8 mouse cellular contexts compared by ENCODE assay signal in the genomic region with DNA sequence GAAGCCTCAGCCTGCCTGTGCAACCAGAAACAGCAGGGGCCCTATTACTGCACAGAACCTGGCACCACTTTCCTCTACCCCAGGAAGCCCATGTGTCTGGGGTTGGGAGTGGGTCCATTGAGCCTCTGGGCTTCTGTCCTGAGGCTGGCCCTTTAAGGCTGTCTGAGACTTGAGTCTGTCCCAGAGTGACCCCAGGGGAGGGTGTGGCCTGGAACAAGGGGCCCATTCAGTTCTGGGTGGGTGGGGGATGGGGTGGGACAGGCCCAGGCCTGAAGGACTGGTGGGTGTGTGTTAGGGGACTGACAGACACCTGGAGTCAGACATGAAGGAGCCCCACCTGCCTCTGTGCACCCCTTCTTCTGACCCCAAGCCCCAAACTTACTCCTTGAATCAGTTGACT. TPM values are rescaled to one million over a fixed set of nuclear protein-coding genes. Genes with fewer than 3 reads are reported as not detected.
DNase-seq lines count a peak whose midpoint lies in the region; ATAC-seq and TF ChIP-seq lines count a peak whose summit lies in the region.

No protein-coding gene starts in this region.

- no peak overlapping the region for H3K9ac ChIP-seq in heart, embryonic 15.5 days
- no peak overlapping the region for H3K9ac ChIP-seq in limb, embryonic 14.5 days (ENCODE audit: low read depth, low read length, severe bottlenecking)
- no peak overlapping the region for H3K9ac ChIP-seq in stomach, embryonic 15.5 days

- H3K9me3 ChIP-seq in heart, embryonic 15.5 days (replicated peaks): no peaks in the 10 kb centered on the region
- H3K9me3 ChIP-seq in limb, embryonic 14.5 days (ENCODE audit: control insufficient read depth, low read length): no peaks in the 10 kb centered on the region
- H3K9me3 ChIP-seq in stomach, embryonic 15.5 days: no peaks in the 10 kb centered on the region

- H3K27me3 ChIP-seq in thymus, adult 2 months (ENCODE audit: control insufficient read depth, insufficient read depth, low read length): no peaks in the 10 kb centered on the region
- no peaks in the 10 kb centered on the region for H3K27me3 ChIP-seq in heart, embryonic 15.5 days
- no peaks in the 10 kb centered on the region for H3K27me3 ChIP-seq in limb, embryonic 14.5 days (ENCODE audit: control insufficient read depth, insufficient read depth, low read length)
- no peaks in the 10 kb centered on the region for H3K27me3 ChIP-seq in stomach, embryonic 15.5 days (replicated peaks)

- peak overlapping the region; percentile 19 for H3K27ac ChIP-seq in thymus, adult 2 months (ENCODE audit: control insufficient read depth, insufficient read depth, low read length)
- peak overlapping the region; percentile 98 for H3K27ac ChIP-seq in heart, embryonic 15.5 days
- 0 out of 2 replicates have a peak overlapping the region, but pooled peaks have one; percentile 26 for H3K27ac ChIP-seq in limb, embryonic 14.5 days (replicated peaks; ENCODE audit: low read depth, low read length)
- H3K27ac ChIP-seq in stomach, embryonic 15.5 days: peak overlapping the region; percentile 84; the same call in 1 of the 2 replicates

- peaks cover 8% of the 10 kb centered on the region for H3K4me1 ChIP-seq in thymus, adult 2 months (replicated peaks; ENCODE audit: control insufficient read depth, insufficient read depth, low read length)
- H3K4me1 ChIP-seq in heart, embryonic 15.5 days (replicated peaks): peaks cover 98% of the 10 kb centered on the region
- H3K4me1 ChIP-seq in limb, embryonic 14.5 days (ENCODE audit: control insufficient read depth, insufficient read depth, low read length): peaks cover 66% of the 10 kb centered on the region
- H3K4me1 ChIP-seq in stomach, embryonic 15.5 days: peaks cover 93% of the 10 kb centered on the region

- no peak overlapping the region for H3K4me2 ChIP-seq in heart, embryonic 15.5 days
- peak overlapping the region; percentile 28 for H3K4me2 ChIP-seq in limb, embryonic 14.5 days (replicated peaks; ENCODE audit: low read depth, low read length, severe bottlenecking)
- H3K4me2 ChIP-seq in stomach, embryonic 15.5 days: peak overlapping the region; percentile 43; the same call in 1 of the 2 replicates

- no peak for DNase-seq in thymus, adult 2 months
- no peak for DNase-seq in thymus, postnatal 25 days
- no peak for DNase-seq in limb, embryonic 14.5 days (ENCODE audit: low spot score)
- DNase-seq in layer of hippocampus, postnatal 14 days (ENCODE audit: low spot score in 2 of 2): no peak
- DNase-seq in spleen, adult 12 weeks (ENCODE audit: low spot score): no peak

- ATAC-seq in heart, embryonic 15.5 days (replicated peaks; ENCODE audit: insufficient number of reproducible peaks, insufficient read depth, low FRiP score, low read depth): no peak
- ATAC-seq in limb, embryonic 14.5 days (ENCODE audit: low FRiP score, low read depth): no peak
- no peak for ATAC-seq in stomach, embryonic 15.5 days (ENCODE audit: insufficient read depth, low FRiP score, low read depth)
- ATAC-seq in megakaryocyte-erythroid progenitor cell, adult 5-6 weeks (replicated peaks; ENCODE audit: low FRiP score, low TSS enrichment, poor library complexity, severe bottlenecking): no peak

- no peak for TF ChIP-seq POLR2A in thymus, adult 2 months (IDR thresholded peaks at IDR 0.05; ENCODE audit: control insufficient read depth, extremely low read depth, insufficient read depth, low read length, poor library complexity)
- no peak for TF ChIP-seq POLR2A in limb, embryonic 14.5 days (IDR thresholded peaks at IDR 0.05; ENCODE audit: borderline replicate concordance, extremely low read depth, insufficient read depth, insufficient read length)

- H3K36me3 ChIP-seq in thymus, adult 2 months (ENCODE audit: control insufficient read depth, insufficient read depth, low read length): no peaks in the 10 kb centered on the region
- H3K36me3 ChIP-seq in heart, embryonic 15.5 days: no peaks in the 10 kb centered on the region
- H3K36me3 ChIP-seq in limb, embryonic 14.5 days (ENCODE audit: control insufficient read depth, insufficient read depth, low read length): peaks cover 40% of the 10 kb centered on the region
- 0 out of 2 replicates have a peak, but pooled peaks cover 5% of the 10 kb centered on the region for H3K36me3 ChIP-seq in stomach, embryonic 15.5 days

- H3K4me3 ChIP-seq in thymus, adult 2 months (ENCODE audit: control insufficient read depth, insufficient read depth, low read length): no peak overlapping the region
- H3K4me3 ChIP-seq in heart, embryonic 15.5 days: no peak overlapping the region
- no peak overlapping the region for H3K4me3 ChIP-seq in limb, embryonic 14.5 days (replicated peaks; ENCODE audit: low read length)
- no peak overlapping the region for H3K4me3 ChIP-seq in stomach, embryonic 15.5 days (replicated peaks)

- TF ChIP-seq CTCF in thymus, adult 2 months (IDR thresholded peaks at IDR 0.05; ENCODE audit: borderline replicate concordance, control insufficient read depth, extremely low read depth, insufficient read depth, low read length, poor library complexity): no peak

RNA-seq across cellular contexts. Expression of gene Smim24, which starts 21.8 kb away (rescaled TPM):
- 49.7 and 51.1 TPM in 2 replicates for polyA plus RNA-seq in thymus, adult 2 months (2012; rRNA removed)
- 3.9 and 4.1 TPM in 2 replicates for polyA plus RNA-seq in heart, embryonic 15.5 days (2015; fragmentation: Nextera tagmentation; extraction: Ambion mirVana)
- 7.5 and 7.8 TPM in 2 replicates for polyA plus RNA-seq in limb, embryonic 14.5 days (2012; rRNA removed)
- polyA plus RNA-seq in limb, embryonic 14.5 days (2014; fragmentation: Nextera tagmentation; extraction: Ambion mirVana): 4.3 and 4.6 TPM in 2 replicates
- 59.5 and 77.5 TPM in 2 replicates for polyA plus RNA-seq in stomach, embryonic 15.5 days (2015; fragmentation: Nextera tagmentation; extraction: Ambion mirVana)
- total RNA-seq in layer of hippocampus, postnatal 14 days (2021): 1 to 10 TPM; 1.1 to 1.5 TPM
- 7.7 and 12.8 TPM in 2 replicates for total RNA-seq in megakaryocyte-erythroid progenitor cell, adult 5-6 weeks (2014; fragmentation: Nextera tagmentation)
- 7.4 and 7.5 TPM in 2 replicates for total RNA-seq in megakaryocyte-erythroid progenitor cell, adult 5-6 weeks (2017)

RNA-seq across cellular contexts. Expression of gene Gm48552, which starts 25.9 kb away (rescaled TPM):
- 7.5 and 8.4 TPM in 2 replicates for polyA plus RNA-seq in thymus, adult 2 months (2012; rRNA removed)
- polyA plus RNA-seq in heart, embryonic 15.5 days (2015; fragmentation: Nextera tagmentation; extraction: Ambion mirVana): 0.84 and 0.91 TPM in 2 replicates
- polyA plus RNA-seq in limb, embryonic 14.5 days (2012; rRNA removed): 6.8 and 9.5 TPM in 2 replicates
- polyA plus RNA-seq in limb, embryonic 14.5 days (2014; fragmentation: Nextera tagmentation; extraction: Ambion mirVana): 0.99 and 1.2 TPM in 2 replicates
- polyA plus RNA-seq in stomach, embryonic 15.5 days (2015; fragmentation: Nextera tagmentation; extraction: Ambion mirVana): 0.41 and 1.4 TPM in 2 replicates
- total RNA-seq in layer of hippocampus, postnatal 14 days (2021): 1 to 10 TPM; 2.8 to 5.4 TPM
- total RNA-seq in megakaryocyte-erythroid progenitor cell, adult 5-6 weeks (2014; fragmentation: Nextera tagmentation): 4.0 TPM in 1 of 2 replicates, not detected in the other
- total RNA-seq in megakaryocyte-erythroid progenitor cell, adult 5-6 weeks (2017): not detected in 2 replicates

RNA-seq across cellular contexts. Expression of gene Gm48551, which starts 30.4 kb away (rescaled TPM):
- 4.1 and 5.3 TPM in 2 replicates for polyA plus RNA-seq in thymus, adult 2 months (2012; rRNA removed)
- 2.2 and 2.3 TPM in 2 replicates for polyA plus RNA-seq in heart, embryonic 15.5 days (2015; fragmentation: Nextera tagmentation; extraction: Ambion mirVana)
- polyA plus RNA-seq in limb, embryonic 14.5 days (2012; rRNA removed): 4.3 and 5.0 TPM in 2 replicates
- 1.1 and 2.9 TPM in 2 replicates for polyA plus RNA-seq in limb, embryonic 14.5 days (2014; fragmentation: Nextera tagmentation; extraction: Ambion mirVana)
- 2.9 and 3.3 TPM in 2 replicates for polyA plus RNA-seq in stomach, embryonic 15.5 days (2015; fragmentation: Nextera tagmentation; extraction: Ambion mirVana)
- 1 to 10 TPM; 3.1 to 4.5 TPM for total RNA-seq in layer of hippocampus, postnatal 14 days (2021)
- 1.2 and 6.3 TPM in 2 replicates for total RNA-seq in megakaryocyte-erythroid progenitor cell, adult 5-6 weeks (2014; fragmentation: Nextera tagmentation)
- total RNA-seq in megakaryocyte-erythroid progenitor cell, adult 5-6 weeks (2017): 0.11 and 2.6 TPM in 2 replicates

RNA-seq across cellular contexts. Expression of gene Dohh, which starts 30.5 kb away (rescaled TPM):
- 119 and 123 TPM in 2 replicates for polyA plus RNA-seq in thymus, adult 2 months (2012; rRNA removed)
- polyA plus RNA-seq in heart, embryonic 15.5 days (2015; fragmentation: Nextera tagmentation; extraction: Ambion mirVana): 65.2 and 79.9 TPM in 2 replicates
- 54.3 and 66.7 TPM in 2 replicates for polyA plus RNA-seq in limb, embryonic 14.5 days (2012; rRNA removed)
- polyA plus RNA-seq in limb, embryonic 14.5 days (2014; fragmentation: Nextera tagmentation; extraction: Ambion mirVana): 60.0 and 63.7 TPM in 2 replicates
- polyA plus RNA-seq in stomach, embryonic 15.5 days (2015; fragmentation: Nextera tagmentation; extraction: Ambion mirVana): 78.9 and 80.4 TPM in 2 replicates
- 10 to 100 TPM; 73.7 to 74.3 TPM for total RNA-seq in layer of hippocampus, postnatal 14 days (2021)
- 12.3 and 31.4 TPM in 2 replicates for total RNA-seq in megakaryocyte-erythroid progenitor cell, adult 5-6 weeks (2014; fragmentation: Nextera tagmentation)
- 31.2 and 37.8 TPM in 2 replicates for total RNA-seq in megakaryocyte-erythroid progenitor cell, adult 5-6 weeks (2017)

RNA-seq across cellular contexts. Expression of gene Fzr1, which starts 36.4 kb away (rescaled TPM):
- polyA plus RNA-seq in thymus, adult 2 months (2012; rRNA removed): 181 and 201 TPM in 2 replicates
- 66.5 and 84.1 TPM in 2 replicates for polyA plus RNA-seq in heart, embryonic 15.5 days (2015; fragmentation: Nextera tagmentation; extraction: Ambion mirVana)
- polyA plus RNA-seq in limb, embryonic 14.5 days (2012; rRNA removed): 109 and 142 TPM in 2 replicates
- 92.8 and 95.5 TPM in 2 replicates for polyA plus RNA-seq in limb, embryonic 14.5 days (2014; fragmentation: Nextera tagmentation; extraction: Ambion mirVana)
- 88.5 and 90.5 TPM in 2 replicates for polyA plus RNA-seq in stomach, embryonic 15.5 days (2015; fragmentation: Nextera tagmentation; extraction: Ambion mirVana)
- 10 to 100 TPM; 68.6 to 73.2 TPM for total RNA-seq in layer of hippocampus, postnatal 14 days (2021)
- 28.5 and 50.0 TPM in 2 replicates for total RNA-seq in megakaryocyte-erythroid progenitor cell, adult 5-6 weeks (2014; fragmentation: Nextera tagmentation)
- 12.2 and 14.9 TPM in 2 replicates for total RNA-seq in megakaryocyte-erythroid progenitor cell, adult 5-6 weeks (2017)

Comparison
In these comparisons a context has a peak if more than half of its experiments do, and no peak if none do; other contexts are left out.
1. H3K27ac ChIP-seq: peak in every context shown above with its lines; median percentile 98 in heart, embryonic 15.5 days; 84 in stomach, embryonic 15.5 days; 26 in limb, embryonic 14.5 days; 19 in thymus, adult 2 months.